Mouse (Mus musculus): Measurements from ENCODE around the gene Slc25a40. TPM values are rescaled to one million over a fixed set of nuclear protein-coding genes. Genes with fewer than 3 reads are reported as not detected.

Gene Slc25a40
- polyA plus RNA-seq, 1 experiment = 3.5 TPM

DNA sequence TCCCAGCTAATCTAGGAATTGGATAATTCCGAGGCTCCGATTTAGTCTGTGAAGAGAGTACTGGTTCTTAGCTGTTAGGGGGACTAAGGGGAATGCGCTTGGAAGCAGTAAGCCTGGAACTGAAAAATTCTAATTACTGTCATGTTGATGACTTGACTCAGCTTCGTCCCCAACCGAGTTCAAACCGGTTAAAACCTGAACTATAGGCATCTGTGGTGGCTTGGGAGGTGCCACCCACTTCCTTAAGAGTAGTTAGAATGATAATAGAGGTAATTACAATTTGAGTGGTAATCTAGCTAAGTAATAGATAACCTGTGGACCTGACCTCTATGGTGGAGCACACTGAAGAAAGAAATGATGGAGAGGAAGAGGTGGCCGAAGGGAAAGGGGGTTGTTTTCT lies 1.5 kb downstream of the Slc25a40 start:
- no peak overlapping the region for H3ac ChIP-seq (ENCODE audit: control insufficient read depth, insufficient read length, low read depth)
- H3K79me3 ChIP-seq (ENCODE audit: low read depth) = peaks cover 34% of the 10 kb centered on the region
- H3K27me3 ChIP-seq (ENCODE audit: control insufficient read depth, insufficient read depth, insufficient read length) = no peaks in the 10 kb centered on the region
- no peak overlapping the region for H3K4me3 ChIP-seq (ENCODE audit: insufficient read depth, poor library complexity, severe bottlenecking)
- TF ChIP-seq CEBPB (IDR thresholded peaks at IDR 0.05; ENCODE audit: low read depth) (no peak), FOSL1 (IDR thresholded peaks at IDR 0.05; ENCODE audit: insufficient read depth, low read length, poor library complexity, severe bottlenecking) (no peak), MYOG (IDR thresholded peaks at IDR 0.05; ENCODE audit: control insufficient read depth, extremely low read depth, insufficient read length) (no peak), CTCF (IDR thresholded peaks at IDR 0.05; ENCODE audit: control insufficient read depth, insufficient read depth, insufficient read length) (no peak), MYOD1 (IDR thresholded peaks at IDR 0.05; ENCODE audit: control insufficient read depth, insufficient read length, low read depth) (no peak), USF1 (IDR thresholded peaks at IDR 0.05; ENCODE audit: low read depth) (no peak), MAX (IDR thresholded peaks at IDR 0.05) (no peak)
- H3K36me3 ChIP-seq (ENCODE audit: control insufficient read depth, insufficient read depth) = peaks cover 23% of the 10 kb centered on the region
- H3K79me2 ChIP-seq (ENCODE audit: control insufficient read depth, insufficient read depth) = peaks cover 65% of the 10 kb centered on the region

DNA sequence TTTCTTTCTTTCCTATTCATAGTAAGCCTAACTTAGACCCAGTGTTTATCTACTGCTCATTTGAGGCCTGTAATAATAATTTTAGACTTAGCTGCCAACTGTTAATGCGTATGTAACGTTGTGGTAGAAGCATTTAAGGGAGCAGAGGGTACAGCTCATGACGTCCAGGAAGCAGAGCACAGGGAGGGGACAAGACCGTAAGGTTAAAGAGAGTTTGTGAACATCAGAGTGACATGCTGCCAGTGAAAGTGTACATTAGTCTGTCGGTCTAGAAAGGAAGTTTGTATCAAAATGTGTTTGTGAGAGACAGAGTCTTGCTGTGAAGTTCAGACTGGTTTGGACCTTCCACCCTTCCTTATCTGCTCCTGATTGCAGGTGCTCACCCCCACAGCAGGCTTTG lies 3.2 kb downstream of the Slc25a40 start:
- Histone ChIP-seq H3ac (ENCODE audit: control insufficient read depth, insufficient read length, low read depth) (no peak overlapping the region), H3K4me3 (ENCODE audit: insufficient read depth, poor library complexity, severe bottlenecking) (no peak overlapping the region), H3K79me2 (ENCODE audit: control insufficient read depth, insufficient read depth) (peaks cover 47% of the 10 kb centered on the region), H3K36me3 (ENCODE audit: control insufficient read depth, insufficient read depth) (peaks cover 6% of the 10 kb centered on the region), H3K27me3 (ENCODE audit: control insufficient read depth, insufficient read depth, insufficient read length) (no peaks in the 10 kb centered on the region), H3K79me3 (ENCODE audit: low read depth) (peaks cover 18% of the 10 kb centered on the region)
- TF ChIP-seq MAX (IDR thresholded peaks at IDR 0.05) (no peak), MYOD1 (IDR thresholded peaks at IDR 0.05; ENCODE audit: control insufficient read depth, insufficient read length, low read depth) (no peak)

DNA sequence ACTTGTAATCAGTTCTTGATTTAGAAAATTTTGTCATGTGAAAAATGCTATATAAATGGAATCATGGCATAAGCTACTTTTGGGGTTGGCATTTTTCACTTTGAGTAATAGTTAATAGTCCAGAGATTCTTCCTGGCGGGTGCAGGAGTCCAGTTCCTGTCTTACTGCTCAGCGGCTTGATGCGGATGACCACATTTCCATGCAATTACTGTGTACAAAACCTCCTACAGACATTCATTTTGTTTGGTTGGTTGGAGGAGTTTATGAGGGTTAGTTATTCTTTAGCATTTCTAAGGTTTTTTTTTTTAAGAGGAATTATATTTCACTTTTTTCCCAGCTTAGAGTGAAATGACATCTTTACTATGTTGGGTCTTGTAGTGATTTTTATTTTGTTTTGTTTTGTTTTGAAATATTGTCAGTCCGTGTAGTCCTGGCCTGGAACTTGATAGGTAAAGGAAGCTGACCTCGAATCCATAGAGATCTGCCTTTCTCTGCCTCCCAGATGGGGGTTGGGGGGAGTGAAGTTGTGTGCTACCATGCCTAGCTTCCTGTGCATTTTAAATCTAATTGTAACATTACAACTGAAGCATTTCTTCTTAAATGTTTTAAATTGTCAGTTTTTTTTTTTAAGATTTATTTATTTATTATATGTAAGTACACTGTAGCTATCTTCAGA lies 15.0 kb downstream of the Slc25a40 start:
- H3K79me3 ChIP-seq (ENCODE audit: low read depth) = no peaks in the 10 kb centered on the region
- H3K4me3 ChIP-seq (ENCODE audit: insufficient read depth, poor library complexity, severe bottlenecking) = no peak overlapping the region
- no peaks in the 10 kb centered on the region for H3K79me2 ChIP-seq (ENCODE audit: control insufficient read depth, insufficient read depth)
- H3K36me3 ChIP-seq (ENCODE audit: control insufficient read depth, insufficient read depth) = peaks cover 11% of the 10 kb centered on the region
- no peak overlapping the region for H3ac ChIP-seq (ENCODE audit: control insufficient read depth, insufficient read length, low read depth)
- no peak for TF ChIP-seq CEBPB (IDR thresholded peaks at IDR 0.05; ENCODE audit: low read depth)
- TF ChIP-seq MYOD1 (IDR thresholded peaks at IDR 0.05; ENCODE audit: control insufficient read depth, insufficient read length, low read depth) = no peak
- TF ChIP-seq MAX (IDR thresholded peaks at IDR 0.05) = no peak
- TF ChIP-seq USF1 (IDR thresholded peaks at IDR 0.05; ENCODE audit: low read depth) = no peak
- TF ChIP-seq MYOG (IDR thresholded peaks at IDR 0.05; ENCODE audit: control insufficient read depth, extremely low read depth, insufficient read length) = no peak
- no peak for TF ChIP-seq FOSL1 (IDR thresholded peaks at IDR 0.05; ENCODE audit: insufficient read depth, low read length, poor library complexity, severe bottlenecking)
- no peak for TF ChIP-seq CTCF (IDR thresholded peaks at IDR 0.05; ENCODE audit: control insufficient read depth, insufficient read depth, insufficient read length)
- no peaks in the 10 kb centered on the region for H3K27me3 ChIP-seq (ENCODE audit: control insufficient read depth, insufficient read depth, insufficient read length)

DNA sequence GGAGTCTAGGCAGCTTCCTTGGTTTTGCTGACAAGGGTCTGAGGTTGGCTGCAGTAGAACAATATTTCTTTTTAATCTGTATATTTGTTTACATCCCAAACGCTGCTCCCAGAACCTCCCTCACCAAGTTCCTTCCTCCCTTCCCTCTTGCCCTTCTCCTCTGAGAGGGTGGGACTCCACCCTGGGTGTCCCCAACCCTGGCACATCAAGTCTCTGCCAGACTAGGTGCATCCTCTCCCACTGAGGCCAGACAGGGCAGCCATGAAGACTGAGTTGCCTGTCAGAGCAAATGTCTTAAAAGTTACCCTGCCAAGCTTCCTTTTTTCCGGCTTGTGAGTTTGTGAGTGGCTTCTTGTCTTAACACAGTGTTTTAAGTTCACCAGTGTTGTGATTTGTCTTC lies 16.4 kb downstream of the Slc25a40 start:
- Histone ChIP-seq H3K79me3 (ENCODE audit: low read depth) (no peaks in the 10 kb centered on the region), H3K27me3 (ENCODE audit: control insufficient read depth, insufficient read depth, insufficient read length) (no peaks in the 10 kb centered on the region), H3K79me2 (ENCODE audit: control insufficient read depth, insufficient read depth) (no peaks in the 10 kb centered on the region), H3K4me3 (ENCODE audit: insufficient read depth, poor library complexity, severe bottlenecking) (no peak overlapping the region), H3K36me3 (ENCODE audit: control insufficient read depth, insufficient read depth) (peaks cover 8% of the 10 kb centered on the region), H3ac (ENCODE audit: control insufficient read depth, insufficient read length, low read depth) (no peak overlapping the region)
- no peak for TF ChIP-seq CTCF (IDR thresholded peaks at IDR 0.05; ENCODE audit: control insufficient read depth, insufficient read depth, insufficient read length)
- no peak for TF ChIP-seq CEBPB (IDR thresholded peaks at IDR 0.05; ENCODE audit: low read depth)
- TF ChIP-seq MYOD1 (IDR thresholded peaks at IDR 0.05; ENCODE audit: control insufficient read depth, insufficient read length, low read depth) = no peak
- no peak for TF ChIP-seq FOSL1 (IDR thresholded peaks at IDR 0.05; ENCODE audit: insufficient read depth, low read length, poor library complexity, severe bottlenecking)
- TF ChIP-seq MYOG (IDR thresholded peaks at IDR 0.05; ENCODE audit: control insufficient read depth, extremely low read depth, insufficient read length) = no peak
- TF ChIP-seq USF1 (IDR thresholded peaks at IDR 0.05; ENCODE audit: low read depth) = no peak
- TF ChIP-seq MAX (IDR thresholded peaks at IDR 0.05) = no peak

DNA sequence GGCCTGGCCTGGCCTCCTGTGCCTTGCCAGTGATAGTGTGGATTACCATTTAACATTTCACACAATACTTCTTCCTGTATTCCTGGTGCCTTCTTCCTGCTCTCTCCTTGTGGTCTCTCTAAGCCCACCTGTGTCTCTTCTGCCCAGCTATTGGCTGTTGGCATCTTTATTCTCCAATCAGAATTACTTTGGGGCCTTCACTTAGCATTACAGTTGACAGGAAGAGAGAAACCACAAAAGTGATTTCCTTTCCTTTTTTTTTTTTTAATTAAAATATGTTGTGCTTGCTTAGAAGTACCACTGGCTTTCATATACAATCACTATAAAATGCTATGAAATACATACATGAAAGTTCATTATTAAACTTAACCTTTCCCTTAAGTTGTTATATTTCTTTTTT lies 32.9 kb downstream of the Slc25a40 start:
- Histone ChIP-seq H3K79me2 (ENCODE audit: control insufficient read depth, insufficient read depth) (no peaks in the 10 kb centered on the region), H3K79me3 (ENCODE audit: low read depth) (no peaks in the 10 kb centered on the region), H3K27me3 (ENCODE audit: control insufficient read depth, insufficient read depth, insufficient read length) (no peaks in the 10 kb centered on the region), H3K36me3 (ENCODE audit: control insufficient read depth, insufficient read depth) (no peaks in the 10 kb centered on the region), H3ac (ENCODE audit: control insufficient read depth, insufficient read length, low read depth) (no peak overlapping the region), H3K4me3 (ENCODE audit: insufficient read depth, poor library complexity, severe bottlenecking) (no peak overlapping the region)
- TF ChIP-seq MYOD1 (IDR thresholded peaks at IDR 0.05; ENCODE audit: control insufficient read depth, insufficient read length, low read depth) (no peak), USF1 (IDR thresholded peaks at IDR 0.05; ENCODE audit: low read depth) (no peak), MYOG (IDR thresholded peaks at IDR 0.05; ENCODE audit: control insufficient read depth, extremely low read depth, insufficient read length) (no peak), MAX (IDR thresholded peaks at IDR 0.05) (no peak), CEBPB (IDR thresholded peaks at IDR 0.05; ENCODE audit: low read depth) (no peak), FOSL1 (IDR thresholded peaks at IDR 0.05; ENCODE audit: insufficient read depth, low read length, poor library complexity, severe bottlenecking) (no peak), CTCF (IDR thresholded peaks at IDR 0.05; ENCODE audit: control insufficient read depth, insufficient read depth, insufficient read length) (no peak)

DNA sequence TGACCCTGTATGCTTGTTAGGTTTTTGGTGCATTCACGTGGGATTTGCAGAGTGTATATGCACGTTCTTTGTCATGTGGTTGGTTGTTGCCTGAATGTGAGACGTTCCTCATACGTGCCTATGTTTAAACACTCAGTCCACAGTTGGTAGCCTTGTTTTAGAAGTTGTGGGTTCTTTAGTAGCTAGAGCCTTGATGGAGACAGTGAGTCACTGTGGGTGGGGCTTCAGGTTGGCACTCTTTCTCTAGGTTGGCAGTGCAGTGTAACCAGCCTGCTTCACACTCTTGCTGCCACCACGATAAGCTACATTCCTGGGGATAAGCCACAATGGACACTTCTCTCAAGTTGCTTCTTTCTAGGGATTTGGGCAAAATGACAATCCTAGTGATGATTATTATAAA lies 33.9 kb downstream of the Slc25a40 start:
- TF ChIP-seq MAX (IDR thresholded peaks at IDR 0.05) = no peak
- TF ChIP-seq USF1 (IDR thresholded peaks at IDR 0.05; ENCODE audit: low read depth) = no peak
- no peak for TF ChIP-seq CEBPB (IDR thresholded peaks at IDR 0.05; ENCODE audit: low read depth)
- TF ChIP-seq MYOD1 (IDR thresholded peaks at IDR 0.05; ENCODE audit: control insufficient read depth, insufficient read length, low read depth) = no peak
- no peak for TF ChIP-seq CTCF (IDR thresholded peaks at IDR 0.05; ENCODE audit: control insufficient read depth, insufficient read depth, insufficient read length)
- TF ChIP-seq MYOG (IDR thresholded peaks at IDR 0.05; ENCODE audit: control insufficient read depth, extremely low read depth, insufficient read length) = no peak
- TF ChIP-seq FOSL1 (IDR thresholded peaks at IDR 0.05; ENCODE audit: insufficient read depth, low read length, poor library complexity, severe bottlenecking) = no peak
- H3K79me2 ChIP-seq (ENCODE audit: control insufficient read depth, insufficient read depth) = no peaks in the 10 kb centered on the region
- no peak overlapping the region for H3ac ChIP-seq (ENCODE audit: control insufficient read depth, insufficient read length, low read depth)
- no peaks in the 10 kb centered on the region for H3K79me3 ChIP-seq (ENCODE audit: low read depth)
- no peaks in the 10 kb centered on the region for H3K36me3 ChIP-seq (ENCODE audit: control insufficient read depth, insufficient read depth)
- no peaks in the 10 kb centered on the region for H3K27me3 ChIP-seq (ENCODE audit: control insufficient read depth, insufficient read depth, insufficient read length)
- H3K4me3 ChIP-seq (ENCODE audit: insufficient read depth, poor library complexity, severe bottlenecking) = no peak overlapping the region
